In genomic region chr1:113992488-113992887, GRCm38 (mm10) we compare ENCODE assay signal across 15 mouse cellular contexts.
DNase-seq lines count a peak whose midpoint lies in the region; ATAC-seq lines count a peak whose summit lies in the region.
"Had no signal": no experiment of that assay in that cellular context is flagged by ENCODE, and none has a peak within 500 bp of the region (broad histone marks: within the 10 kb centered on the region; RNA-seq: fewer than 3 reads in every experiment).

No protein-coding gene starts in this region.

- no peak for DNase-seq in frontal cortex, postnatal 10 days (ENCODE audit: low spot score in 2 of 2)
- peak; percentile 1 to 6 for DNase-seq in layer of hippocampus, postnatal 36 days
- no peak for DNase-seq in layer of hippocampus, postnatal 10 days (ENCODE audit: low spot score in 2 of 2)
- peak; percentile 3 to 10 for DNase-seq in right cerebral cortex, adult 2 months (ENCODE audit: low spot score in 2 of 2)
- no peak for DNase-seq in right cerebral cortex, postnatal 14 days
- DNase-seq in telencephalon, adult 2 months (ENCODE audit: low read depth, low spot score) = peak; percentile 9
- DNase-seq in heart, postnatal 25 days (ENCODE audit: low spot score) = no peak
- DNase-seq: adrenal gland, postnatal 10 days; cerebellum, adult 18-20 months; cerebellum, adult 9-11 months; cerebellum, postnatal 36 days; gastrocnemius, adult 2 months; gastrocnemius, postnatal 25 days; heart, postnatal 36 days had no signal

- peak; percentile 89 for ATAC-seq in frontal cortex, adult (ENCODE audit: low TSS enrichment)

- intact Hi-C loops in heart, postnatal 25 days (cut with DNase I) = no loop called here

Comparison
In these comparisons a context has a peak if more than half of its experiments do, and no peak if none do; other contexts are left out.
1. DNase-seq: peak in layer of hippocampus, postnatal 36 days (2 of 2), right cerebral cortex, adult 2 months (2 of 2) and telencephalon, adult 2 months (single experiment); none in frontal cortex, postnatal 10 days (0 of 2), layer of hippocampus, postnatal 10 days (0 of 2), right cerebral cortex, postnatal 14 days (single experiment) and heart, postnatal 25 days (single experiment).